Mouse (Mus musculus): ENCODE measurements around the gene Ppp1r18. TPM values are rescaled to one million over a fixed set of nuclear protein-coding genes. Genes with fewer than 3 reads are reported as not detected.

Ppp1r18 gene
- 60.9 and 104 TPM in 2 replicates for polyA plus RNA-seq (2012; ENCODE audit: low replicate concordance)

GRCm38 (mm10) chr17:35865481-35866280 is at the start of gene Ppp1r18:
Gene Ppp1r18, plus strand, starts transcription at chr17:35865593.

GRCm38 (mm10) chr17:35821439-35822430 is 43.7 kb upstream of the Ppp1r18 start, which contains the start of gene Ier3:
Gene Ier3, plus strand, starts transcription at chr17:35821684.

GRCm38 (mm10) chr17:35822964-35823937 is 42.1 kb upstream of the Ppp1r18 start, which contains the start of gene Flot1:
Gene Flot1, plus strand, starts transcription at chr17:35823230.

GRCm38 (mm10) chr17:35838122-35838544 is 27.3 kb upstream of the Ppp1r18 start, which contains the start of gene Tubb5:
Gene Tubb5, minus strand, starts transcription at chr17:35838306.

GRCm38 (mm10) chr17:35841076-35841950 is 24.1 kb upstream of the Ppp1r18 start, which contains the start of gene Mdc1:
Gene Mdc1, plus strand, starts transcription at chr17:35841515.

GRCm38 (mm10) chr17:35861198-35861857 is 4.1 kb upstream of the Ppp1r18 start, which contains the start of gene Nrm:
Gene Nrm, plus strand, starts transcription at chr17:35861318.

GRCm38 (mm10) chr17:35879245-35880057 is 14.1 kb downstream of the Ppp1r18 start, which contains the start of gene Dhx16:
Gene Dhx16, plus strand, starts transcription at chr17:35879819.

GRCm38 (mm10) chr17:35896781-35897643 is 31.6 kb downstream of the Ppp1r18 start, which contains the start of gene 2310061I04Rik:
Gene 2310061I04Rik, minus strand, starts transcription at chr17:35897431.

GRCm38 (mm10) chr17:35909919-35910369 is 44.6 kb downstream of the Ppp1r18 start, which contains the start of gene Atat1:
Gene Atat1, minus strand, starts transcription at chr17:35910075.

GRCm38 (mm10) chr17:35916297-35917142 is 51.1 kb downstream of the Ppp1r18 start, which contains the start of the genes Mrps18b and Ppp1r10:
Gene Mrps18b, minus strand, starts transcription at chr17:35916389.
Gene Ppp1r10, plus strand, starts transcription at chr17:35916434.

Other genes starting within 250 kb of the Ppp1r18 start
- not detected in 2 replicates for gene Gm9573, start 239.0 kb upstream of the Ppp1r18 start, polyA plus RNA-seq (2012; ENCODE audit: low replicate concordance)
- gene Mucl3, start 221.9 kb upstream of the Ppp1r18 start, polyA plus RNA-seq (2012; ENCODE audit: low replicate concordance), result 0.07 TPM in 1 of 2 replicates, not detected in the other
- gene Vars2, start 198.0 kb upstream of the Ppp1r18 start, polyA plus RNA-seq (2012; ENCODE audit: low replicate concordance), result 130 and 160 TPM in 2 replicates
- 13.7 and 44.1 TPM in 2 replicates for gene Gtf2h4, start 191.9 kb upstream of the Ppp1r18 start, polyA plus RNA-seq (2012; ENCODE audit: low replicate concordance)
- 8.0 and 11.4 TPM in 2 replicates for gene Ddr1, start 161.0 kb upstream of the Ppp1r18 start, polyA plus RNA-seq (2012; ENCODE audit: low replicate concordance)
- 13.5 and 25.1 TPM in 2 replicates for gene Ier3, start 43.9 kb upstream of the Ppp1r18 start, polyA plus RNA-seq (2012; ENCODE audit: low replicate concordance)
- 15.9 and 21.2 TPM in 2 replicates for gene Flot1, start 42.4 kb upstream of the Ppp1r18 start, polyA plus RNA-seq (2012; ENCODE audit: low replicate concordance)
- gene Tubb5, start 27.3 kb upstream of the Ppp1r18 start, polyA plus RNA-seq (2012; ENCODE audit: low replicate concordance), result 56.2 and 381 TPM in 2 replicates
- 7.6 and 23.3 TPM in 2 replicates for gene Mdc1, start 24.1 kb upstream of the Ppp1r18 start, polyA plus RNA-seq (2012; ENCODE audit: low replicate concordance)
- 6.1 and 21.0 TPM in 2 replicates for gene Nrm, start 4.3 kb upstream of the Ppp1r18 start, polyA plus RNA-seq (2012; ENCODE audit: low replicate concordance)
- 47.3 and 54.9 TPM in 2 replicates for gene Dhx16, start 14.2 kb downstream of the Ppp1r18 start, polyA plus RNA-seq (2012; ENCODE audit: low replicate concordance)
- 442 and 598 TPM in 2 replicates for gene 2310061I04Rik, start 31.8 kb downstream of the Ppp1r18 start, polyA plus RNA-seq (2012; ENCODE audit: low replicate concordance)
- gene Atat1, start 44.5 kb downstream of the Ppp1r18 start, polyA plus RNA-seq (2012; ENCODE audit: low replicate concordance), result 27.0 and 29.6 TPM in 2 replicates
- gene Mrps18b, start 50.8 kb downstream of the Ppp1r18 start, polyA plus RNA-seq (2012; ENCODE audit: low replicate concordance), result 6.0 and 7.8 TPM in 2 replicates
- gene Ppp1r10, start 50.8 kb downstream of the Ppp1r18 start, polyA plus RNA-seq (2012; ENCODE audit: low replicate concordance), result 43.9 and 58.4 TPM in 2 replicates
- 59.2 and 180 TPM in 2 replicates for gene Abcf1, start 104.2 kb downstream of the Ppp1r18 start, polyA plus RNA-seq (2012; ENCODE audit: low replicate concordance)
- gene Gnl1, start 114.3 kb downstream of the Ppp1r18 start, polyA plus RNA-seq (2012; ENCODE audit: low replicate concordance), result 57.8 and 75.8 TPM in 2 replicates
- gene Prr3, start 114.6 kb downstream of the Ppp1r18 start, polyA plus RNA-seq (2012; ENCODE audit: low replicate concordance), result 12.4 and 15.2 TPM in 2 replicates
- gene H2-T24, start 155.0 kb downstream of the Ppp1r18 start, polyA plus RNA-seq (2012; ENCODE audit: low replicate concordance), result 13.9 and 21.8 TPM in 2 replicates
- gene H2-T23, start 167.3 kb downstream of the Ppp1r18 start, polyA plus RNA-seq (2012; ENCODE audit: low replicate concordance), result 71.1 and 96.8 TPM in 2 replicates
- 8.8 and 13.7 TPM in 2 replicates for gene H2-T22, start 177.2 kb downstream of the Ppp1r18 start, polyA plus RNA-seq (2012; ENCODE audit: low replicate concordance)
- gene Gm6034, start 177.4 kb downstream of the Ppp1r18 start, polyA plus RNA-seq (2012; ENCODE audit: low replicate concordance), result not detected in 2 replicates
- 39.1 and 40.3 TPM in 2 replicates for gene Gm11127, start 192.8 kb downstream of the Ppp1r18 start, polyA plus RNA-seq (2012; ENCODE audit: low replicate concordance)